Mouse (Mus musculus) adrenal gland, postnatal 25 days (tissue): Measurements from ENCODE around the gene Pdpr. TPM values are rescaled to one million over a fixed set of nuclear protein-coding genes. Genes with fewer than 3 reads are reported as not detected.
"Not testable (repeated sequence)": the region's sequence is repeated elsewhere in the genome, so short reads cannot be mapped to it uniquely, and the experiment has no call there.

Experiments
- DNase-seq: peaks from one replicate; pipeline ENCODE4 v3.0.0; 2021; ENCODE audit warnings: mixed read lengths
- long read RNA-seq: library from polyadenylated mRNA; stranded (forward); transcript quantifications from one replicate; pipeline ENCODE4 v2.0.0, GENCODE M21; 2021
- total RNA-seq: library from RNA; stranded (reverse); gene quantifications from 2 replicates; pipeline ENCODE4 v1.2.3, GENCODE M21; 2021

Pdpr gene
- total RNA-seq: 33.4 and 43.5 TPM in 2 replicates
- long read RNA-seq, full-length matches to known transcripts: 3 of 16 reads
- long read RNA-seq, partial matches to known transcripts: 3 of 16 reads
- long read RNA-seq, other reads (novel, unspliced or antisense): 10 of 16 reads

- DNase-seq: peak; percentile 96
Measured at GRCm38 (mm10) chr8:111093865-111094718, at the start of gene Pdpr. Gene Pdpr, plus strand, starts transcription at chr8:111094630.

GRCm38 (mm10) chr8:111048694-111049093, 45.7 kb upstream of the Pdpr start:
- no peak for DNase-seq

GRCm38 (mm10) chr8:111049106-111049505, 45.3 kb upstream of the Pdpr start:
- no peak for DNase-seq

GRCm38 (mm10) chr8:111053827-111054518, 40.5 kb upstream of the Pdpr start:
- peak; percentile 43 for DNase-seq

GRCm38 (mm10) chr8:111055031-111055634, 39.3 kb upstream of the Pdpr start:
- no peak for DNase-seq

- no peak for DNase-seq
Measured at GRCm38 (mm10) chr8:111055661-111056060, 38.8 kb upstream of the Pdpr start.

- DNase-seq: peak; percentile 90
Measured at GRCm38 (mm10) chr8:111056158-111056663, 38.2 kb upstream of the Pdpr start, which contains the start of gene Exosc6. Gene Exosc6, plus strand, starts transcription at chr8:111056339.

GRCm38 (mm10) chr8:111056691-111057293, 37.6 kb upstream of the Pdpr start:
- DNase-seq: peak; percentile 61

GRCm38 (mm10) chr8:111058946-111059572, 35.4 kb upstream of the Pdpr start:
- DNase-seq: no peak

GRCm38 (mm10) chr8:111061688-111062071, 32.8 kb upstream of the Pdpr start:
- no peak for DNase-seq

GRCm38 (mm10) chr8:111062072-111062757, 32.2 kb upstream of the Pdpr start:
- DNase-seq: peak; percentile 81

GRCm38 (mm10) chr8:111062893-111063292, 31.5 kb upstream of the Pdpr start:
- no peak for DNase-seq

GRCm38 (mm10) chr8:111066308-111066707, 28.1 kb upstream of the Pdpr start:
- DNase-seq: no peak

- DNase-seq: no peak
Measured at GRCm38 (mm10) chr8:111067439-111067838, 27.0 kb upstream of the Pdpr start.

GRCm38 (mm10) chr8:111068660-111069059, 25.8 kb upstream of the Pdpr start:
- not testable (repeated sequence) for DNase-seq

- no peak for DNase-seq
Measured at GRCm38 (mm10) chr8:111075926-111076325, 18.5 kb upstream of the Pdpr start.

- DNase-seq: no peak
Measured at GRCm38 (mm10) chr8:111079461-111079860, 15.0 kb upstream of the Pdpr start.

GRCm38 (mm10) chr8:111079861-111080271, 14.6 kb upstream of the Pdpr start:
- DNase-seq: peak; percentile 34

GRCm38 (mm10) chr8:111081580-111082258, 12.7 kb upstream of the Pdpr start:
- DNase-seq: no peak

- not testable (repeated sequence) for DNase-seq
Measured at GRCm38 (mm10) chr8:111083936-111084335, 10.5 kb upstream of the Pdpr start.
